Mouse (Mus musculus) kidney, postnatal 14 days (tissue): ENCODE data around the gene Tex35.

Experiments used
- DNase-seq: peaks from one replicate; pipeline ENCODE4 v3.0.0; 2022; ENCODE audit warnings: mixed read lengths

Gene Tex35

GRCm38 (mm10) chr1:157049886-157050285, 58.6 kb downstream of the Tex35 start:
- no peak for DNase-seq
